Mouse (Mus musculus) adrenal gland, postnatal 36 days (tissue): ENCODE data around the gene Gm16429. TPM values are rescaled to one million over a fixed set of nuclear protein-coding genes. Genes with fewer than 3 reads are reported as not detected.
"Not testable (repeated sequence)": the region's sequence is repeated elsewhere in the genome, so short reads cannot be mapped to it uniquely, and the experiment has no call there.

Experiments used
- DNase-seq, 2 experiments: peaks; one replicate each; pipeline ENCODE4 v3.0.0; 2021; ENCODE audit warnings: mixed read lengths in 1 of 2
- long read RNA-seq, 2 experiments: library from polyadenylated mRNA; stranded (forward); transcript quantifications; one replicate each; pipeline ENCODE4 v2.0.0; 2021; ENCODE audit warnings: borderline sequencing depth in 2 of 2
- total RNA-seq, 2 experiments: library from RNA; stranded (reverse); gene quantifications; 2 replicates each; pipeline ENCODE4 v1.2.3; 2021

Gm16429 gene
- not detected for total RNA-seq
- long read RNA-seq, experiment 1: 0 reads
- long read RNA-seq, experiment 2: 0 reads

DNA sequence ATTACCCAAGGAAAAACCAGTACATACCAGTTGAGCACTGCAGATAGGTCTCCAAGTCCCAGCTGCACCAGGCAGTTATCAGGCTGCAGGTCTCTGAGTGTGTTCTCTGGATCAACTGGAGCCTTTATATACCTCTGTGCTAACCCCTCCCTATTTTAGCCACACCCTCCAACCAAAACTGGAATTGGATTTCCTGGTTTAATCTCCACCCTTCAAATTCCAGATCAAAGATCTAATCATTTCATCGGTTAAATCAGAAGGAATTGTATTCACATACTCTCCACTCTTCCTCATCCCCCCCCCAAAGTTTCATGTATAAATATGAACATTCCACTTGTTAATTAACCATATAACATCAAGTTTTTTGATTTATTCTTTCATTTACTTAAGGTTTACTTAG, at the start of gene Gm16429:
Gene Gm16429 (minus strand): TSS at position 101 of the 400 bp plus-strand sequence.
- DNase-seq: not testable (repeated sequence)

Other genes with a start within 250 kb of the Gm16429 start
- not detected for gene Gm7792, start 85.3 kb downstream of the Gm16429 start, total RNA-seq
- gene BC061212, start 141.5 kb upstream of the Gm16429 start, total RNA-seq: not detected
- not detected for gene Gm6351, start 147.3 kb upstream of the Gm16429 start, total RNA-seq